Mouse (Mus musculus) forelimb bud, embryonic 11.5 days (tissue): Measurements from ENCODE around the gene Osbp.
A peak's percentile ranks its signal among the peaks of the same experiment; 100 is the strongest.

Source experiments
- DNase-seq: peaks from one replicate; pipeline ENCODE4 v3.0.0-alpha.2; 2012; ENCODE audit warnings: low read depth, low spot score

Osbp gene

GRCm38 (mm10) chr19:12010916-12011559 is 45.3 kb downstream of the Osbp start:
- DNase-seq = peak; percentile 97

- DNase-seq = peak; percentile 96
Measured at GRCm38 (mm10) chr19:12011560-12012556, 46.1 kb downstream of the Osbp start.

- no peak for DNase-seq
Measured at GRCm38 (mm10) chr19:12012615-12013014, 46.9 kb downstream of the Osbp start.

- DNase-seq = peak; percentile 34
Measured at GRCm38 (mm10) chr19:12013228-12013627, 47.5 kb downstream of the Osbp start.

- DNase-seq = no peak
Measured at GRCm38 (mm10) chr19:12015708-12016107, 50.0 kb downstream of the Osbp start.

- DNase-seq = no peak
Measured at GRCm38 (mm10) chr19:12016192-12016591, 50.5 kb downstream of the Osbp start.

GRCm38 (mm10) chr19:12024149-12024548 is 58.4 kb downstream of the Osbp start:
- no peak for DNase-seq

- no peak for DNase-seq
Measured at GRCm38 (mm10) chr19:12025333-12025732, 59.6 kb downstream of the Osbp start.

GRCm38 (mm10) chr19:12026606-12027005 is 60.9 kb downstream of the Osbp start:
- no peak for DNase-seq

- DNase-seq = no peak
Measured at GRCm38 (mm10) chr19:12037727-12038126, 72.0 kb downstream of the Osbp start.

- DNase-seq = no peak
Measured at GRCm38 (mm10) chr19:12041217-12041616, 75.5 kb downstream of the Osbp start, which contains the start of gene Olfr1423. Gene Olfr1423 (minus strand): TSS chr19:12041317.

- no peak for DNase-seq
Measured at GRCm38 (mm10) chr19:12043163-12043562, 77.4 kb downstream of the Osbp start.
